Mouse (Mus musculus) embryonic fibroblast, embryonic 13.5 days (primary cell): ENCODE results near the gene Irf8.

Experiments used
- CTCF ChIP-seq: IDR thresholded peaks from 2 replicates; pipeline ENCODE4 v1.5.1; 2011; ENCODE audit warnings: mild to moderate bottlenecking, control low read depth, low read length, moderate library complexity, borderline replicate concordance; ENCODE audit not compliant: insufficient read depth
- POLR2A ChIP-seq: IDR thresholded peaks from 2 replicates; pipeline ENCODE4 v1.6.1; 2011; ENCODE audit warnings: low read depth, mild to moderate bottlenecking, control low read depth, low read length, moderate library complexity

DNA sequence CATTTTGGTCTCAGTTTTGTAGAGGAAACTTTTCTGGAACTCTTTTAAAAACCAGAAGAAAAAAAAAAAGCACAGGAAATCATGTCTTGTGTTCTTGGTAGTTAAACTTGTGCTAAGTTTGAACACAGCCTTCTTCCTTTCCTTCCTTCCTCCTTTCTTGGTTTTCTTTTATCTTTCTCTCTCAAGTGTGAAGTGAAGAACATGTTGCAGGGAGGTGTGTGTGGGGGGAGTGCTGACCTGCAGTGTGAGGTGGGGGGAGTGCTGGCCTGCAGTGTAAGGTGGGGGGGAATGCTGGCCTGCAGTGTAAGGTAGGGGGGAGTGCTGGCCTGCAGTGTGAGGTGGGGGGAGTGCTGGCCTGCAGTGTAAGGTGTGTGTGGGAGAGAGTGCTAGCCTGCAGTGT is 28.5 kb downstream of the Irf8 start:
- TF ChIP-seq CTCF (no peak), POLR2A (no peak)
